Comparison of ENCODE assay signal across 20 mouse cellular contexts in the genomic region with DNA sequence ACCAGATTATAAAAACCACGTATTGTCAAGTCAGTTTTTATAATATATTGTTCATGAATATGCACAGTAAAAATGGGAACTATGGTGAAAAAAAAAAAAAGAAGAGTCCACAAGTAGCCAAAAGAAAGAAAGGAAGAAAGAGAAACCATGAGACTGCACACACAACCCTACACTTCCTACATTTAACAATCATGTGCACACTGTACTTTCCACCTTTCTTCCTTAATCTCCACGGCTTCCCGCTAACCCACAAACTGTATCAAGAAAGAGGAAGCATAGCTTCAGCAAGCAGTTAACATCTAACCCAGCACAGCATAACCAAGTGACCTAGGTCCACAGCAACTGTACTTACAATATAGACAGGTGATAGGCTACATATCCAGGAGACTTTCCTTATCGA. TPM values are rescaled to one million over a fixed set of nuclear protein-coding genes. Genes with fewer than 3 reads are reported as not detected.
DNase-seq lines count a peak whose midpoint lies in the region; ATAC-seq lines count a peak whose summit lies in the region.
"Had no signal": no experiment of that assay in that cellular context is flagged by ENCODE, and none has a peak within 500 bp of the region (broad histone marks: within the 10 kb centered on the region; RNA-seq: fewer than 3 reads in every experiment).

No protein-coding gene starts in this region.

- peak; percentile 13 for DNase-seq in lung, postnatal 25 days (ENCODE audit: low spot score)
- no peak for DNase-seq in lung, postnatal 10 days
- DNase-seq in MEL-GATA-1-ER (ENCODE audit: extremely low read depth, low read depth): peak; percentile 79
- no peak for DNase-seq in adipocyte (ENCODE audit: low spot score)
- DNase-seq in gastrocnemius, adult 18-20 months (ENCODE audit: low spot score): no peak
- no peak for DNase-seq in cerebellum, postnatal 4 days (ENCODE audit: low spot score in 2 of 2)
- DNase-seq: adrenal gland, adult 8-10 months; cerebellum, adult 2 months; cerebellum, postnatal 25 days; kidney, adult 11 months; layer of hippocampus, adult 9-11 months; lung, adult 2 months had no signal

- ATAC-seq in hematopoietic stem cell, adult 5-6 weeks (replicated peaks in 1 of 2; ENCODE audit: insufficient read depth in 1 of 2, low FRiP score in 2 of 2, low TSS enrichment in 1 of 2, low read depth in 1 of 2, poor library complexity in 2 of 2, severe bottlenecking in 2 of 2): peak; percentile 94 to 98
- peak; percentile 83 for ATAC-seq in neutrophil, adult 5-6 weeks (ENCODE audit: extremely low read depth, insufficient number of reproducible peaks, low FRiP score, poor library complexity, severe bottlenecking)
- ATAC-seq: forebrain, embryonic 14.5 days; hindbrain, postnatal 0 days; midbrain, embryonic 15.5 days had no signal

RNA-seq across cellular contexts. Expression of a gene that starts 11.3 kb away (rescaled TPM):
- total RNA-seq in hematopoietic stem cell, adult 5-6 weeks (2017): 50.8 and 56.0 TPM in 2 replicates
- 93.8 and 94.7 TPM in 2 replicates for total RNA-seq in neutrophil, adult 5-6 weeks (2017)
- total RNA-seq in gastrocnemius, adult 18-20 months (2021): 1 to 10 TPM; 5.4 to 6.1 TPM

RNA-seq across cellular contexts. Expression of a gene that starts 14.7 kb away (rescaled TPM):
- 2.4 and 4.9 TPM in 2 replicates for total RNA-seq in hematopoietic stem cell, adult 5-6 weeks (2017)
- total RNA-seq in neutrophil, adult 5-6 weeks (2017): 84.0 and 91.3 TPM in 2 replicates
- not detected for total RNA-seq in gastrocnemius, adult 18-20 months (2021)
- total RNA-seq: gastrocnemius, adult 8-10 months; hindbrain, postnatal 0 days; left cerebral cortex, adult 2 months; left cerebral cortex, postnatal 36 days had no signal

Comparison
In these comparisons a context has a peak if more than half of its experiments do, and no peak if none do; other contexts are left out.
1. DNase-seq: peak in lung, postnatal 25 days (single experiment) and MEL-GATA-1-ER (single experiment); none in lung, postnatal 10 days (single experiment), adipocyte (single experiment), gastrocnemius, adult 18-20 months (single experiment) and cerebellum, postnatal 4 days (0 of 2).
2. RNA of a gene that starts 14.7 kb away (total RNA-seq): 84.0 to 91.3 TPM in neutrophil, adult 5-6 weeks; 2.4 to 4.9 TPM in hematopoietic stem cell, adult 5-6 weeks and not detected in gastrocnemius, adult 18-20 months; every median in the first group is over 10 times any median in the second.